Mouse (Mus musculus) heart, embryonic 11.5 days (tissue): ENCODE data around the gene Hist2h2aa1. TPM values are rescaled to one million over a fixed set of nuclear protein-coding genes. Genes with fewer than 3 reads are reported as not detected.
"Not testable (repeated sequence)": the region's sequence is repeated elsewhere in the genome, so short reads cannot be mapped to it uniquely, and the experiment has no call there.

ENCODE experiments used
- ATAC-seq: fragments of 200-750 bp; cut with Nextera tagmentation; replicated peaks from 2 replicates; pipeline ENCODE4 v1.8.0; 2017; ENCODE audit warnings: moderate library complexity; ENCODE audit not compliant: insufficient number of reproducible peaks, low FRiP score, low TSS enrichment
- H3K27ac ChIP-seq: fragments of 300-500 bp; sonication (generic); 2 replicates; pipeline ENCODE4 v1.5.1; 2014; ENCODE audit warnings: mild to moderate bottlenecking, low read depth, low read length
- H3K27me3 ChIP-seq: fragments of 300-500 bp; sonication (generic); 2 replicates; pipeline ENCODE4 v1.6.1; 2014; ENCODE audit warnings: mild to moderate bottlenecking, low read length, mixed read lengths; ENCODE audit not compliant: control insufficient read depth, insufficient read depth
- H3K36me3 ChIP-seq: fragments of 300-500 bp; sonication (generic); 2 replicates; pipeline ENCODE4 v1.6.1; 2014; ENCODE audit warnings: mild to moderate bottlenecking, low read length, moderate library complexity, mixed read lengths; ENCODE audit not compliant: control insufficient read depth, insufficient read depth
- H3K4me1 ChIP-seq: fragments of 300-500 bp; sonication (generic); 2 replicates; pipeline ENCODE4 v1.6.1; 2014; ENCODE audit warnings: low read length; ENCODE audit not compliant: control insufficient read depth, insufficient read depth
- H3K4me2 ChIP-seq: fragments of 300-500 bp; sonication (generic); 2 replicates; pipeline ENCODE4 v1.6.1; 2014; ENCODE audit warnings: mild to moderate bottlenecking, moderate library complexity
- H3K4me3 ChIP-seq: fragments of 300-500 bp; sonication (generic); 2 replicates; pipeline ENCODE4 v1.5.1; 2014; ENCODE audit warnings: low read depth, low read length
- H3K9ac ChIP-seq: fragments of 300-500 bp; sonication (generic); 2 replicates; pipeline ENCODE4 v1.6.1; 2014; ENCODE audit warnings: mild to moderate bottlenecking, low read depth, low read length, moderate library complexity
- H3K9me3 ChIP-seq: fragments of 300-500 bp; sonication (generic); replicated peaks from 2 replicates; pipeline ENCODE4 v1.6.1; 2016; ENCODE audit warnings: low read length; ENCODE audit not compliant: control insufficient read depth
- WGBS: fragments of 180-500 bp; shearing (Covaris S2); extraction: QIAGEN DNeasy Blood & Tissue Kit; methylation state at CpG from one replicate; pipeline ENCODE4 v1.1.7; 2014; ENCODE audit not compliant: insufficient replicate concordance; 5-methylcytosine and 5-hydroxymethylcytosine counted together
- polyA plus RNA-seq: library from polyadenylated mRNA; unstranded; fragments of >200 nt; fragmentation: Nextera tagmentation; extraction: Ambion mirVana; gene quantifications from 2 replicates; pipeline ENCODE4 v1.2.1, GENCODE M21; 2014

Gene Hist2h2aa1
- 7.9 and 13.4 TPM in 2 replicates for polyA plus RNA-seq

DNA sequence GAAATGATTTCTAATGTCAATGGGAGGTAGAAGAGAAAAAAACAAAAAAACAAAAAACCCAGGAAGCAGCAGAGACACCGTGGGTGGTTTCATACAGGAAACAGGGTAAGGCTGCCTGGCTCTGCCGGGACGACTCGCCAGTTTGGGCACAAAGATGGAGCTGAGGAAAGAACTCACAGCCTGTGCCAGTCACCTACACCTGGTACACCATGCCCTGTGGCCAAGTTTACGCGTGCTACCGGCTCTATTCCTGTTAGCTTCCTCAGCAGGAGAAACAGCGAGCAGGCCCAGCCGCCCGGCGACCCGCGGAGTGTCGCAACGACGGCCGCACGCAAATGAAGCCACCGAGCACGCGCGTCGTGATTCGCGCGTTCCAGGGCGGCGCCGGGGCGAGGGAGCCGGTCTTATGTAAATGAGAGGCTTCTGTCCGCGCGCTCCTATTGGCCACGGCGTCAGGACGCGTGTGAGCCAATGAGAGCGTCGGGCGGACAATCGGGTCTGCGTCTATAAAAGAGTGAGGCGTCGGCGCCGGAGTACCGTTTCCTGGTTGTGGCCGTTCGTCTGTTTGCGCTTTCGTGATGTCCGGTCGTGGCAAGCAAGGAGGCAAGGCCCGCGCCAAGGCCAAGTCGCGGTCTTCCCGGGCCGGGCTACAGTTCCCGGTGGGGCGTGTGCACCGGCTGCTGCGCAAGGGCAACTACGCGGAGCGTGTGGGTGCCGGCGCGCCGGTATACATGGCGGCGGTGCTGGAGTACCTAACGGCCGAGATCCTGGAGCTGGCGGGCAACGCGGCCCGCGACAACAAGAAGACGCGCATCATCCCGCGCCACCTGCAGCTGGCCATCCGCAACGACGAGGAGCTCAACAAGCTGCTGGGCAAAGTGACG lies at the start of gene Hist2h2aa1:
Gene Hist2h2aa1 (plus strand): TSS at position 495 of the 884 bp plus-strand sequence.
- Histone ChIP-seq H3K4me3 (peak within 1 kb of the TSS; percentile 45), H3K4me2 (peak within 1 kb of the TSS; percentile 66), H3K9ac (peak within 1 kb of the TSS; percentile 79), H3K27ac (peak within 1 kb of the TSS; percentile 94), H3K4me1 (peaks cover 17% of the 10 kb centered on the region)
- H3K36me3 ChIP-seq, H3K9me3 ChIP-seq, H3K27me3 ChIP-seq: not testable (repeated sequence)
- under 1% methylated on average over 28 of the region's 88 CpGs for WGBS
- peak; percentile 87 for ATAC-seq

DNA sequence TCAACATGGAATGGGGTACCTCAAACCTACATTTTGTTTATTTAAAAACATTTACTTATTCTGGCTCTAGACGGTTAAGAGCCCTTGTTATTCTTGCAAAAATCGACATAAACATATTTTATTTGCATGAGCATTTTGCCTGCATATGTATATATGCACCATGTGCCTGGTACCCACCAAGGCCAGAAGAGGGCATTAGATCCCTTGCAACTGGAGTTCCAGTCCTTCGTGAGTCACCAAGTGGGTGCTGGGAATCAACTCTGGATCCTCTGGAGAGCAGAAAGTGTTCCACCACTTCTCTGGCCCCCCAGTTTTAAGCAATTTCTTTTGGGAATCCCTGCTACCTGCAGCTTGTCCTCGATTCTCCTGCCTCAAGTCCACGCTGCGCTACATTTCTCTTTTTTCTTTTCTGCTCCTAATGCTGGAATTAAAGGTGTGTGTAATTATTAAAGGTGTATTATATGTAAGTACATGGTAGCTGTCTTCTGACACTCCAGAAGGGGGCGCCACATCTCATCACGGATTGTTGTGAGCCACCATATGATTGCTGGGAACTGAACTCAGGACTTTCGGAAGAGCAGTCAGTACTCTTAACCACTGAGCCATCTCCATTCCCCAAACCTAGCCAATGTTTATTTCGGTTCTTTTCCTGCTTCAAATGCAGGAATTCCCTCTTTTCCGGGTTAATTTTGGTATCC lies 49.5 kb upstream of the Hist2h2aa1 start:
- WGBS = 89% methylated on average over 11 of the region's 11 CpGs
- H3K36me3 ChIP-seq = peaks cover 9% of the 10 kb centered on the region; the same call in 1 of the 2 replicates
- H3K4me2 ChIP-seq = no peak overlapping the region
- H3K4me1 ChIP-seq = peaks cover 12% of the 10 kb centered on the region
- no peak for ATAC-seq
- no peak overlapping the region for H3K27ac ChIP-seq
- H3K27me3 ChIP-seq = no peaks in the 10 kb centered on the region
- no peaks in the 10 kb centered on the region for H3K9me3 ChIP-seq
- no peak overlapping the region for H3K9ac ChIP-seq
- no peak overlapping the region for H3K4me3 ChIP-seq

DNA sequence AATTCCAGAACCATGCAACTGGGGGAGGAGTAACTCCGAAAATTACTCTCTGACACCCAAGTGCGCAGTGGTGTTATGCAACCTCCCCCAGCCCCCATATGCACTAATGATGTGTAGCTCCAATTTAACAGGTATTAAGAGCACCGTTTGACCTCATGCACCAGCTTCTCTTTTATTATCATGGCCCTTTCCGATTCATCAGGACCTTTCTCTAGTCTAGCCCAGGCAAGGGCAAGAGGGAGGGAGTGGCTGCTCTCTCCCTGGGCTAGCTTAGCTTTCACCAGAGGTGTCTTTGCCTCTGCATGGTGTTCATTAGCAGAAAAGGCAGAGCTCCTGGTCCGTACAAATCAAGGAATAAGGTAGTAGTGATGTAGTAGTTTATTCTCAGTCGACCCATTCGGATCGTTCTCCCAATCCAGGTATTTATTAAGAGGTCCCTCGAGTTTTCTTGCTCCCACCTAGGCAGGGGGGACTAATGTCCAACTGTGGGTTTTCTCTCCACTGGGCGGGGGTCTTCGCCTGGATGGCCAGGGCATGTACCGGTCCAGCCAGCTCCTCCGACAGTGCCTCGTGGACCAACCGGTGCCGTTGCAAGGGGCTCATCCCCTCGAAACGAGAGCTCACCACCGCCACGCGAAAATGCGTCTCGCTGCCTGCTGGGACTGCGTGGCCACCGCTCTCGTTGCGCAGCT lies 48.7 kb upstream of the Hist2h2aa1 start:
- Histone ChIP-seq H3K9me3 (no peaks in the 10 kb centered on the region), H3K4me3 (peak overlapping the region; percentile 72), H3K4me1 (peaks cover 12% of the 10 kb centered on the region), H3K4me2 (peak overlapping the region; percentile 98), H3K36me3 (peaks cover 9% of the 10 kb centered on the region; the same call in 1 of the 2 replicates), H3K27ac (peak overlapping the region; percentile 91), H3K9ac (peak overlapping the region; percentile 94), H3K27me3 (no peaks in the 10 kb centered on the region)
- ATAC-seq = peak; percentile 19; the same call in 1 of the 2 replicates
- WGBS = 19% methylated on average over 27 of the region's 27 CpGs

DNA sequence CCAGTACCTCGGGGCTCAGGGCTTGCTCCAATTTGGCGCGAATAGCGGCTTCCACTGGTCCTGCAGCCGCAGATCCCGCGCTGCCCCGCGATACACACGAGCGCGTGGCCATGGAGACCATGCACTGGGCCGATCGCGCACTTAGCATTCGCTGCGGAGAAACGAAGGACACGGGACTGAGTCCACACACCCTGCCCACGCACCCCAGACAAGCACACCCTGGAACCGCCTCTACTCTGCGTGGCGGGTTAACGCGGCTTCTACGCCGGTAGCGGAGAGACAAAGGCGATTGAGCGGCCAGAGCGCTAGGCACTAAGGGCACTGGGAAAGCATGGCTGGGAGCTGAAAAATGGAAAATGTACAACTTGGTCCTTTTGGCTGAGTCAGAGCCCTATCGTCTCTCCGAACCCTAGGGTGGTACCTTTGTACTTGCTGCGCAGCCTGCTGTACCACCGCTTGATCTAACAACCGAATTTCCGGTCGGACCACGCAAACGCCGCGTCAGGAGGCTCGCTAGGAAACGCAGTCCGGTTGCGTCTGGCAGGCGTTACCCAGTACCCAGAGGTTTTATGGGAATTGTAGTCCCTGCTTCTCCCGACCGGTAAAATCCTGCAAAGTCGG lies 48.1 kb upstream of the Hist2h2aa1 start:
- peak overlapping the region; percentile 98 for H3K4me2 ChIP-seq

GRCm38 (mm10) chr3:96198181-96198580 lies 47.1 kb upstream of the Hist2h2aa1 start:
- H3K4me3 ChIP-seq = peak overlapping the region; percentile 72
- no peaks in the 10 kb centered on the region for H3K27me3 ChIP-seq
- no peaks in the 10 kb centered on the region for H3K9me3 ChIP-seq
- WGBS = 4% methylated on average over 6 of the region's 6 CpGs
- H3K27ac ChIP-seq = 0 out of 2 replicates have a peak overlapping the region, but pooled peaks have one; percentile 15
- no peak for ATAC-seq
- H3K4me1 ChIP-seq = peaks cover 12% of the 10 kb centered on the region
- peaks cover 9% of the 10 kb centered on the region; the same call in 1 of the 2 replicates for H3K36me3 ChIP-seq
- H3K4me2 ChIP-seq = peak overlapping the region; percentile 98
- peak overlapping the region; percentile 94 for H3K9ac ChIP-seq

More for the DNA sequence above, 48.1 kb upstream of the Hist2h2aa1 start:
- Histone ChIP-seq H3K27me3 (no peaks in the 10 kb centered on the region), H3K9me3 (no peaks in the 10 kb centered on the region), H3K4me1 (peaks cover 12% of the 10 kb centered on the region), H3K36me3 (peaks cover 9% of the 10 kb centered on the region; the same call in 1 of the 2 replicates), H3K27ac (peak overlapping the region; percentile 91), H3K4me3 (peak overlapping the region; percentile 72), H3K9ac (peak overlapping the region; percentile 94)
- under 1% methylated on average over 50 of the region's 50 CpGs for WGBS
- ATAC-seq = peak; percentile 87

GRCm38 (mm10) chr3:96198601-96199251 lies 46.6 kb upstream of the Hist2h2aa1 start:
- 25% methylated on average over 6 of the region's 8 CpGs for WGBS
- H3K36me3 ChIP-seq, H3K4me3 ChIP-seq, H3K27me3 ChIP-seq, H3K4me2 ChIP-seq, H3K9ac ChIP-seq, H3K27ac ChIP-seq, ATAC-seq, H3K9me3 ChIP-seq: not testable (repeated sequence)
- H3K4me1 ChIP-seq = peaks cover 12% of the 10 kb centered on the region

DNA sequence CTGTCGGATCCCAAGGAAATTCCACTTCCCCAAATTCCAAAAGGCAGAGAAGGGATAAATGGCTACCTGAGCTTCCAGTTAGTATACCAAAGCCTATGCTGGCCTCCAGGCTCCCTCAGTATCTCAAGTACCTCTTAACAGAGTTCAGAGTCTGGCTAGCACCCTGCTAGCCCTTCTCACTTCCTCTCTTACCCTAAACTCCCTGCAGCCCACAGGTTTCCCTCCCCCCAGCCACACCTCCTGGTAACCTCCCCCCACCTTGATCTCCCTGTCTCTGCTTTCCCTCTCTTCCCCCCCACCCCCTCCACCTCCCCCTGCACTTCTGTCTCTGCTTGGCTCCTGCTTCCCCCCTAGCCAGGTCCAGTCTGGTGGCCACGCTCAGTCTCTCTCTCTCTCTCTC lies 45.6 kb upstream of the Hist2h2aa1 start:
- Histone ChIP-seq H3K9ac (no peak overlapping the region), H3K4me2 (no peak overlapping the region), H3K9me3 (no peaks in the 10 kb centered on the region), H3K27ac (no peak overlapping the region), H3K27me3 (no peaks in the 10 kb centered on the region), H3K36me3 (peaks cover 9% of the 10 kb centered on the region; the same call in 1 of the 2 replicates), H3K4me3 (no peak overlapping the region), H3K4me1 (peaks cover 12% of the 10 kb centered on the region)
- ATAC-seq = no peak
- WGBS = 33% methylated on average over 2 of the region's 2 CpGs
